Mouse (Mus musculus) cerebellum, adult 9-11 months (tissue): Measurements from ENCODE around the gene Pde1c.

Experiments
- DNase-seq: peaks from one replicate; pipeline ENCODE4 v3.0.0; 2022

The Pde1c gene

GRCm38 (mm10) chr6:56441501-56441900, 127.4 kb downstream of the Pde1c start:
- DNase-seq = no peak

- peak; percentile 84 for DNase-seq
These were observed 143.1 kb downstream of the Pde1c start for GRCm38 (mm10) chr6:56425846-56426245.

DNA sequence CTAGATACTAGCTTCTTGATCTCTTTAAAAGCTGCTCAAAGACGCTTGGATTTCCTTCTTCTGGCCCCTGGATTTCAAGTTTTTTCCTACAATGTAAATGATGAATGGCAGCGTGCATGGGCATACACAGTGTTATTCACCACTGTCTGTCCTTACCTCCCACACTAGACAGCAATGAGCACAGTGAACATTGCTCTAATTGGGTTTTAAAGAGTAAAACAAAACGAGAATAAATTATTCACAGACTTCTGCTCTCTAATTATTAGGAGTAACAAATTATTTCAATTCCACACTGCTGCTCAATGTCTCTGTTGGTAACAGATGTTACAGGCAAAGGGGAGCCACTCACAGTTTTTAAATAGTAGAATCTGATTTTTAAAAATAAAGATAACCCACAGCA, 146.0 kb downstream of the Pde1c start:
- DNase-seq = no peak

DNA sequence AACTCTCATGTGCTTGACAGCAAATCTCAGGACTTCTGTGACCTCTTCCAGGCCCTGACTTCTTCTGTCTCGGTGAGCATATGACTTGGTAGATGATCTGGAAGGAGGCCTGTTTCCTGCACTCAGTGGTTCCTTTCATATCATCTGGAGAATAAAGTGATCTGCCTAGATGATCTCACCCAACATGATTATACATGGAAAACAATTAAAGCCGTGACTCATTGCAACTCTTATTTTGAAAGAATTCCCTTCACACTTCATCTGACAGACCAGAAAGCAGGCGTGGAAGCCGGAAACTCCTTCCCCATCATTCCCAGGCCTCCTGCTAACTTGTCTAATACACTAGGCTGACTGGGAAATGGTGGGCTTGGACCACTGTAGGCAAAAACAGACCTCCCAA, 152.7 kb downstream of the Pde1c start:
- no peak for DNase-seq

GRCm38 (mm10) chr6:56389178-56389577, 179.7 kb downstream of the Pde1c start:
- no peak for DNase-seq

DNA sequence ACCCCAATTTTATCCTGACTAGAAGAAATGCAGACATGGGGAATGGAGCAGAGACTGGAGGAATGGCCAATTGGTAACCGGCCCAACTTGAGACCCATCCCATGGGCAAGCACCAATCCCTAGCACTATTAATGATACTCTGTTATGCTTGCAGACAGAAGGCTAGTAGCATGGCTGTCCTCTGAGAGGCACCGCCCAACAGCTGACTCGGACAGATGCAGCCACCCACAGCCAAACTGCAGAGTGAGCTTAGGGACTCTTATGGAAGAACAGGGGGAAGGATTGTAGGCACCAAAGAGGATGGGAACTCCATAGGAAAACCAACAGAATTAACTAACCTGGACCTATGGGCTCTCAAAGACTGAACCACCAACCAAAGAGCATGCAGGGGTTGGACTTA, 192.5 kb downstream of the Pde1c start:
- DNase-seq = no peak

DNA sequence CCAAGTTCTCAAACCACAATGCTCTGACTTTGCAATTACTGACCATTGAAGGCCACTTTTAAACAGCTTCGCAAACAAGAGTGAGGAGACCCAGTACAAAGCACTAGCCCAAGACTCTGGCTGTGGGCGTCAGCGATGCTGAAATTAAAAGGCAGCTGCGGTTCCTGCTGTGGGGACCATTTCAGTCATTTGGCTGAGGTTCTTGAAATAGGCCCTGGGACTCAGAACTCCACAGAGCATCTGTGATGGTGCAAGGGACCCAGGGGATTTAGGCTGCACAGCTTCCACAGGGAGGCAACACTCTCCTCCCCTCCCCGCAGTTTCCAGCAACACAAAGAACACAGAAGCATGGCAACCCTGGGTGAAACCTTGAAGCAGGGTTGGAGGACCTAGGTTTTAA, 194.7 kb downstream of the Pde1c start:
- no peak for DNase-seq

DNA sequence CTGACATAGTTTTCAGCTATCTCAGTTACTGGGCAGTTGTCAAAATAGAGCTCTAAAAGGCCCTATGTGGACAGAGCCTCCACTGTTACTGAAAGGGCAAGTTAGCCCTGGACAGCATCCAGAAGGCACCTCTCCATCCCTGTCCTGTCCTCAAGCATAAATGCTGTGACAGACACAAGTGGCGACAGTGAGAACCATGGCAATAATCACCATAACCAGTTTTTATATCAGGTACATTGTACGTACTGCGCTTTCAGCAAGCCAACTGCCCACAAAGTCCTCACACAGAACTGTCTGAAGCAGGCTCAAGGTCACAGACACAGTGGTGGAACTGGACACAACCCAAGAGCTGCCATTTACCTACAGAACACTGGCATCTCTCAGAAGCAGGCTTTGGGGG, 195.2 kb downstream of the Pde1c start:
- peak; percentile 50 for DNase-seq

GRCm38 (mm10) chr6:56373046-56373751, 195.7 kb downstream of the Pde1c start:
- DNase-seq = peak; percentile 50

DNA sequence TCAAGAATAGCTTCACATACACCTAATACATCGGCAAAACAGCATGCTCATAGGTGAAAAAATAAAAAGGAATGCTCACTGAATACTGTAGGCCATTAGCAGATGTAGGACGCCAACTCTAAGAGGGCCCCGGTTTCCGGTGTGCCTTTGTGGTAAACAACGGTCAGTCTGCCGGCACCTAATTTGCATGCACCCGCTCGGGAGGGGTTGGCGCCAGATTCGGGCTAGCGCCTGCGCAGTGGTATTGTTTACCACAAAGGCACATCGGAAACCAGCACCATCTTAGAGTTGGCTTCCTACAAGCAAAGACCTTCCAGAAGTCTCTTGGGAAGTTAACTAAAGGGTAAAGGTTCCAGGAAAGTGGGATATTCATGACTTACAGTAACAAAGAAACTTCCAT, 199.4 kb downstream of the Pde1c start:
- DNase-seq = no peak

- no peak for DNase-seq
These were observed 200.8 kb downstream of the Pde1c start for GRCm38 (mm10) chr6:56368116-56368515.

DNA sequence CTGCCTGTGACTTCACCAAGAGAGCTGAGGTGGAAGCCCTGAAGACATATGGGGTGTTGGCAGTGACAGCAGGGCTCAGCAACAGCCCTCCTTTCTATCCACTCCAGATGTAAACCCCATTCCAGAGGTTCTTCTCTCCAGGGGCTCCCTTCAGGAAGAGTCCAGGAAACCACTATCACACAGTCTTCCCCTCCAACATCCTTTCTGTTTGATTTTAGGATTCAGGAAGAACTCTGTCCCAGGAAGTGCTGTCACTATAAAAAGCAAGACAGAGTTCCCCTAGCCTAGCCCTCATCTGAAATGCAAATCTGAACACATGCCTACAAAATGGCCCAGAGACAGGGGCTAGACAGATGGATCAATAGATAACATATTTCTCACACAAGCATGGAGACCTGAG, 201.6 kb downstream of the Pde1c start:
- DNase-seq = no peak

GRCm38 (mm10) chr6:56362650-56363049, 206.3 kb downstream of the Pde1c start:
- peak; percentile 49 for DNase-seq

DNA sequence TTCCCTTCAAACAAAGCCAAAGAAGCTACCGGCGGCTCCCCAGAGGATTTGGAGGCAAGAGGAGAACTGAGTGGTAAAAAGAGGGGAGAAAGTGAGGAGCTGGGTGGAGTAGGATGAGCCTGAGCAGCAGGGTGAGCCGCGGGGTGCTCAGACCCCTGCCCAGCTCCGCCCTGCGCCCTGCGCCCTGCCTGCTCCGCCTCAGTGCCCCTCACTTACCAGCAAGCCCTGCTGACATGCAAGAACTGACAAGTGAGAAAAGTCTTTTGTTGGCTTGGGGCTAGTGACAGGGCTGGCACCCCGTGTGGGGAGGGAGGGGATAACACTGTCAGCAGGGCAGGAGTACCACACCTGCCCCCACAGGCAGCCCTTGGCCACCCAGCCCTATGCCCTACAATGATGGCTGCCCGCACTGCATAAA, 206.8 kb downstream of the Pde1c start:
- peak; percentile 84 for DNase-seq

- peak; percentile 67 for DNase-seq
These were observed 207.4 kb downstream of the Pde1c start for GRCm38 (mm10) chr6:56361348-56362127.

GRCm38 (mm10) chr6:56360086-56360485, 208.8 kb downstream of the Pde1c start:
- no peak for DNase-seq

- peak; percentile 51 for DNase-seq
These were observed 209.8 kb downstream of the Pde1c start for GRCm38 (mm10) chr6:56359126-56359525.

DNA sequence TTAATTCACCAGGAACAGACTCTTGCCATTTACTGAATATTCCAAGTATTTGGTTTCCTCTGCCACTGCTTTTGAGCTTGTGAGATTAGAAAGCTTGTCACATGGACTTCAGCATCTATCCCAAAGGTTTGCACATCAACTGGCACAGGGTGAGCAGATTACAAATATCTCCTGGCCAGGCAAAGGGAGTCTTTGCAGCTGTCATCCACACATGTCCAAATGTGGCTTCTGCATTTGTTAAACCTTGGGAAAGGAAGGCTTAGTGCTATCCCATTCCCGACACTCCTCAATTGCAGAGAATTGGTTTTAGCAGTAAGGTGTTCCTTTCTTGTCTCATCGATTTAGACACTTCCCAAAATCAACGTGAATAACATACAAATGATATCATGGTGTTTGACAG, 221.7 kb downstream of the Pde1c start:
- no peak for DNase-seq

- DNase-seq = no peak
These were observed 223.8 kb downstream of the Pde1c start for GRCm38 (mm10) chr6:56345082-56345481.

GRCm38 (mm10) chr6:56342005-56342404, 226.9 kb downstream of the Pde1c start:
- no peak for DNase-seq

- peak; percentile 94 for DNase-seq
These were observed 233.0 kb downstream of the Pde1c start for GRCm38 (mm10) chr6:56335811-56336446.

DNA sequence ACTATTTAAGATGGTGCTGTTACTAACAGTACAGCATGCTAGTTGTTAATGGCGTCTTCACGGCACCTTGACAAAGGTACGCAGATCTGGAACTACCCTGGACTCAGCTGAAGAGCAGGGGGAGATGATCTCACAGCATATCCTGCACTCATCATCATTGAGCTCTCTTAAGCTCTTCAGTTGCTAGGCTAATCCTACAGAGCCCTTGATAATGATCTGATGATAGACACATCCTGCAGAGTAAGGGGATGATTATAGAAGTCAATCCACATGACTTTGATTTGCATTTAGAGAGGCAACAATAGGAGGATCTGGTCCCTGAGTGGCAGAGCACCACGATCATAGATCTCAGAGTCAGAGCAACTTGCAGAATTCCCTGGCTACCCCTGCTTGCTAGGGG, 236.8 kb downstream of the Pde1c start:
- DNase-seq = no peak

DNA sequence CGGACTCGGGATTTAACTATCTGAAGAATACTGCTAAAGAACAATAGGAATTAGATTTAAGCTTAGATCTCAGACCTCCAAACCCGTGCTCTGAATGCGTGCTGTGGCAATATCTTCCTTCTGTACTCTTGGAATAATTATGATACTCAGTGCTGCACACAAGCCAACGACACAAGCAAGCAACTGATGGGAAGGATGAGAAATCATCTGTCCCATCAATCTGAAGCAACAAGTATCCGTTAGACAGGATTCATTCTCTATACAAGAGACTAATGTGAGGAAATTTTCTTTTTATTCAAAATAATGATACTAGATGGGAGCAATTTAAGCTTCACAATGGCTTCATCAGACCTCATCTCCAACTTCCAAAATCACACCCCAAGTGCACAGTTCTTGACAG, 237.5 kb downstream of the Pde1c start:
- no peak for DNase-seq

DNA sequence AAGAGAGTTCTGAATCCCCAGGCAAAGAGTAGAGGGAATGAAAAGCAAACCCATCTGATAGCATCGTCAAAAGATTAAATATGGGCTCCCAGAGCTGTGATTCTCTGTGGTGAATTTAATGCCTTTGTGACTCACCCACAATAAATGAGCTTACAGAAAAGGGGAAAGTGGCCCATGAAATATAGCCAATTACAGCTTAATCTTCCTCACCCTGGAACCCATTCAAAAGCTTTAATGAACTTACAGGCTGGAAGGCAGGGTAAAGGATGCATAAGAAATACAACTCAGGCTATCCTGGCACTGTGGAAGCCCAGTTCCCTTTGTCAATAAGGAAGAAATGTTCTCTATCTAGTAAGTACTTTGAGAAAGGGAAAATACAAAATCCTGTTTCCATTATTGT, 240.8 kb downstream of the Pde1c start:
- no peak for DNase-seq
